ENCODE assay signal across 16 mouse cellular contexts in genomic region chr17:50415331-50416005, GRCm38 (mm10).
DNase-seq lines count a peak whose midpoint lies in the region; ATAC-seq and TF ChIP-seq lines count a peak whose summit lies in the region.
"Had no signal": no experiment of that assay in that cellular context is flagged by ENCODE, and none has a peak within 500 bp of the region (broad histone marks: within the 10 kb centered on the region; RNA-seq: fewer than 3 reads in every experiment).

No protein-coding gene starts in this region.

- TF ChIP-seq POLR2A in bone marrow macrophage, adult 2 months (IDR thresholded peaks at IDR 0.05; ENCODE audit: borderline replicate concordance, low read depth, low read length) = no peak

- ATAC-seq in CD4-positive, CD25-positive, alpha-beta regulatory T cell, adult 4 months = peak; percentile 75
- ATAC-seq in monocyte, adult 5-6 weeks (replicated peaks; ENCODE audit: insufficient number of reproducible peaks, low FRiP score, low TSS enrichment, poor library complexity, severe bottlenecking) = peak; percentile 74
- ATAC-seq: forebrain, embryonic 13.5 days had no signal

- DNase-seq in lung, postnatal 36 days = peak; percentile 28
- DNase-seq in lung, postnatal 14 days = no peak
- DNase-seq in cerebellum, adult 8-10 months = no peak
- no peak for DNase-seq in embryo, embryonic 11 days
- DNase-seq in layer of hippocampus, postnatal 36 days = no peak
- DNase-seq: gastrocnemius, adult 2 months; kidney, adult 8-10 months had no signal

- TF ChIP-seq CTCF in bone marrow macrophage, adult 2 months (IDR thresholded peaks at IDR 0.05; ENCODE audit: low read depth, low read length) = no peak

- peak overlapping the region; percentile 93 for H3K27ac ChIP-seq in bone marrow macrophage, adult 2 months (ENCODE audit: insufficient read depth, low read depth, low read length)
- H3K27ac ChIP-seq: embryonic facial prominence, embryonic 15.5 days; forebrain, embryonic 13.5 days; gastrocnemius, adult 2 months; heart, embryonic 13.5 days; hindbrain, embryonic 12.5 days; limb, embryonic 15.5 days; midbrain, embryonic 10.5 days had no signal

- H3K4me3 ChIP-seq in bone marrow macrophage, adult 2 months (ENCODE audit: insufficient read depth, low read length) = peak overlapping the region; percentile 6; the same call in 1 of the 2 replicates
- H3K4me3 ChIP-seq: embryonic facial prominence, embryonic 15.5 days; forebrain, embryonic 13.5 days; gastrocnemius, adult 2 months; heart, embryonic 13.5 days; hindbrain, embryonic 12.5 days; limb, embryonic 15.5 days; midbrain, embryonic 10.5 days had no signal

- H3K4me1 ChIP-seq in bone marrow macrophage, adult 2 months (ENCODE audit: control insufficient read depth, insufficient read depth, low read length) = peaks cover 16% of the 10 kb centered on the region
- H3K4me1 ChIP-seq: embryonic facial prominence, embryonic 15.5 days; forebrain, embryonic 13.5 days; heart, embryonic 13.5 days; hindbrain, embryonic 12.5 days; limb, embryonic 15.5 days; midbrain, embryonic 10.5 days had no signal
